Mouse (Mus musculus) CH12.LX (cell line): ENCODE measurements around the gene Filip1l. TPM values are rescaled to one million over a fixed set of nuclear protein-coding genes. Genes with fewer than 3 reads are reported as not detected.

Experiments used
- DNase-seq: peaks from one replicate; pipeline ENCODE4 v3.0.0-alpha.2; 2013; ENCODE audit errors: extremely low read depth
- H3K27ac ChIP-seq: 2 replicates; pipeline ENCODE4 v1.5.1; 2012; ENCODE audit warnings: low read depth, mild to moderate bottlenecking, control low read depth, moderate library complexity; ENCODE audit not compliant: insufficient read depth
- H3K27me3 ChIP-seq: replicated peaks from 2 replicates; pipeline ENCODE3; 2012; ENCODE audit warnings: inconsistent platforms
- H3K36me3 ChIP-seq, 2 experiments: replicated peaks in 1 of 2; 2 replicates each; pipeline versions ENCODE3 to v1.6.1; 2012; ENCODE audit warnings: inconsistent platforms in 1 of 2, low read length in 1 of 2, mild to moderate bottlenecking in 1 of 2, mixed read lengths in 1 of 2, moderate library complexity in 1 of 2; ENCODE audit not compliant: control insufficient read depth in 1 of 2, insufficient read depth in 1 of 2
- H3K4me1 ChIP-seq, 2 experiments: 2 replicates each; pipeline ENCODE4 v1.6.1; 2012; ENCODE audit warnings: inconsistent platforms in 1 of 2, moderate library complexity in 1 of 2; ENCODE audit not compliant: insufficient read depth in 2 of 2, control insufficient read depth in 1 of 2
- H3K4me2 ChIP-seq: 2 replicates; pipeline ENCODE4 v1.6.1; 2012; ENCODE audit warnings: low read depth, mild to moderate bottlenecking, control low read depth; ENCODE audit not compliant: poor library complexity, insufficient read depth, severe bottlenecking
- H3K4me3 ChIP-seq, 3 experiments: fragments of 150-350 bp in 1 of 3; sonication (generic) in 1 of 3; replicated peaks in 1 of 3; 2 replicates each; pipeline versions ENCODE3 to v1.5.1; 2011 to 2012; ENCODE audit warnings: low read depth in 2 of 3, low read length in 2 of 3, mild to moderate bottlenecking in 2 of 3, moderate library complexity in 2 of 3, control low read depth in 1 of 3, improper control_type of control experiment in 1 of 3, inconsistent platforms in 1 of 3, mixed read lengths in 1 of 3; ENCODE audit not compliant: poor library complexity in 1 of 3
- H3K79me2 ChIP-seq: replicated peaks from 2 replicates; pipeline ENCODE4 v1.6.1; 2012; ENCODE audit warnings: mild to moderate bottlenecking, moderate library complexity; ENCODE audit not compliant: control insufficient read depth, poor library complexity, insufficient read depth, severe bottlenecking; ENCODE audit errors: extremely low read depth
- H3K9ac ChIP-seq: 2 replicates; pipeline ENCODE4 v1.6.1; 2012; ENCODE audit warnings: low read depth, mild to moderate bottlenecking, control low read depth, moderate library complexity; ENCODE audit not compliant: insufficient read depth
- H3K9me3 ChIP-seq: replicated peaks from 2 replicates; pipeline ENCODE3; 2012; ENCODE audit warnings: low read length, inconsistent platforms, mixed read lengths
- BHLHE40 ChIP-seq: IDR thresholded peaks from 2 replicates; pipeline ENCODE4 v1.6.1; 2011; ENCODE audit warnings: mild to moderate bottlenecking, low read depth, low read length, improper control_type of control experiment
- CHD1 ChIP-seq: IDR thresholded peaks from 2 replicates; pipeline ENCODE4 v1.6.1; 2012; ENCODE audit warnings: low read depth, low read length, improper control_type of control experiment, inconsistent platforms
- CHD2 ChIP-seq: IDR thresholded peaks from 2 replicates; pipeline ENCODE4 v1.6.1; 2011; ENCODE audit warnings: low read length, improper control_type of control experiment
- CTCF ChIP-seq, 2 experiments: IDR thresholded peaks in 1 of 2; conservative IDR thresholded peaks in 1 of 2; 2 replicates each; pipeline ENCODE4 v1.5.1; 2011 to 2012; ENCODE audit warnings: low read depth in 2 of 2, low read length in 2 of 2, improper control_type of control experiment in 1 of 2, inconsistent platforms in 1 of 2, mild to moderate bottlenecking in 1 of 2, moderate library complexity in 1 of 2
- E2F4 ChIP-seq: IDR thresholded peaks from 2 replicates; pipeline ENCODE4 v1.6.1; 2011; ENCODE audit warnings: low read depth, low read length, improper control_type of control experiment; ENCODE audit not compliant: insufficient replicate concordance
- ELF1 ChIP-seq: IDR thresholded peaks from 2 replicates; pipeline ENCODE4 v1.6.1; 2014; ENCODE audit warnings: low read depth, mild to moderate bottlenecking, inconsistent platforms, low read length, improper control_type of control experiment
- EP300 ChIP-seq: IDR thresholded peaks from 2 replicates; pipeline ENCODE4 v1.6.1; 2011; ENCODE audit warnings: low read length, improper control_type of control experiment
- ETS1 ChIP-seq: conservative IDR thresholded peaks from 2 replicates; pipeline ENCODE4 v1.6.1; 2012; ENCODE audit warnings: low read depth, mild to moderate bottlenecking, inconsistent platforms, low read length, improper control_type of control experiment, moderate library complexity
- GABPA ChIP-seq: IDR thresholded peaks from 2 replicates; pipeline ENCODE4 v1.6.1; 2012; ENCODE audit warnings: low read depth, low read length, improper control_type of control experiment, inconsistent platforms; ENCODE audit not compliant: insufficient replicate concordance
- HCFC1 ChIP-seq: IDR thresholded peaks from 2 replicates; pipeline ENCODE4 v1.6.1; 2012; ENCODE audit warnings: low read depth, mild to moderate bottlenecking, inconsistent platforms, low read length, improper control_type of control experiment
- IRF4 ChIP-seq: IDR thresholded peaks from 2 replicates; pipeline ENCODE4 v1.6.1; 2014; ENCODE audit warnings: low read depth, mild to moderate bottlenecking, inconsistent platforms, low read length, improper control_type of control experiment
- JUN ChIP-seq: IDR thresholded peaks from 2 replicates; pipeline ENCODE4 v1.6.1; 2011; ENCODE audit warnings: low read depth, mild to moderate bottlenecking, low read length, improper control_type of control experiment, moderate library complexity; ENCODE audit not compliant: insufficient read depth
- JUND ChIP-seq: conservative IDR thresholded peaks from 2 replicates; pipeline ENCODE4 v1.6.1; 2011; ENCODE audit warnings: low read depth, low read length, improper control_type of control experiment
- KAT2A ChIP-seq: IDR thresholded peaks from 2 replicates; pipeline ENCODE4 v1.6.1; 2012; ENCODE audit warnings: low read length, improper control_type of control experiment, inconsistent platforms; ENCODE audit not compliant: insufficient replicate concordance
- MAFK ChIP-seq: IDR thresholded peaks from 2 replicates; pipeline ENCODE4 v1.6.1; 2011; ENCODE audit warnings: low read length, improper control_type of control experiment; ENCODE audit not compliant: insufficient replicate concordance
- MAX ChIP-seq: IDR thresholded peaks from 2 replicates; pipeline ENCODE4 v1.6.1; 2011; ENCODE audit warnings: low read length, improper control_type of control experiment
- MAZ ChIP-seq: IDR thresholded peaks from 2 replicates; pipeline ENCODE4 v1.6.1; 2012; ENCODE audit warnings: low read depth, mild to moderate bottlenecking, inconsistent platforms, low read length, improper control_type of control experiment, moderate library complexity
- MEF2A ChIP-seq: IDR thresholded peaks from 2 replicates; pipeline ENCODE4 v1.6.1; 2014; ENCODE audit warnings: low read depth, mild to moderate bottlenecking, inconsistent platforms, low read length, improper control_type of control experiment, borderline replicate concordance
- MXI1 ChIP-seq: IDR thresholded peaks from 2 replicates; pipeline ENCODE4 v1.6.1; 2011; ENCODE audit warnings: mild to moderate bottlenecking, low read depth, low read length, improper control_type of control experiment
- MYC ChIP-seq: IDR thresholded peaks from 2 replicates; pipeline ENCODE4 v1.6.1; 2011; ENCODE audit warnings: low read depth, mild to moderate bottlenecking, improper control_type of control experiment, low read length
- NELFE ChIP-seq: IDR thresholded peaks from 2 replicates; pipeline ENCODE4 v1.6.1; 2011; ENCODE audit warnings: low read depth, low read length, improper control_type of control experiment
- NRF1 ChIP-seq: IDR thresholded peaks from 2 replicates; pipeline ENCODE4 v1.6.1; 2014; ENCODE audit warnings: low read depth, mild to moderate bottlenecking, inconsistent platforms, low read length, improper control_type of control experiment, moderate library complexity
- PAX5 ChIP-seq: IDR thresholded peaks from 2 replicates; pipeline ENCODE4 v1.6.1; 2012; ENCODE audit warnings: low read length, inconsistent platforms, mixed read lengths
- POLR2A ChIP-seq: IDR thresholded peaks from 2 replicates; pipeline ENCODE4 v1.6.1; 2011; ENCODE audit warnings: low read depth, mild to moderate bottlenecking, improper control_type of control experiment, low read length
- POLR2AphosphoS2 ChIP-seq: IDR thresholded peaks from 2 replicates; pipeline ENCODE4 v1.6.1; 2011; ENCODE audit warnings: low read depth, low read length, improper control_type of control experiment
- RAD21 ChIP-seq: IDR thresholded peaks from 2 replicates; pipeline ENCODE4 v1.6.1; 2011; ENCODE audit warnings: low read depth, mild to moderate bottlenecking, low read length, improper control_type of control experiment, moderate library complexity
- RCOR1 ChIP-seq: conservative IDR thresholded peaks from 2 replicates; pipeline ENCODE4 v1.6.1; 2012; ENCODE audit warnings: low read depth, mild to moderate bottlenecking, inconsistent platforms, low read length, improper control_type of control experiment
- SIN3A ChIP-seq: IDR thresholded peaks from 2 replicates; pipeline ENCODE4 v1.6.1; 2012; ENCODE audit warnings: low read length, improper control_type of control experiment, inconsistent platforms
- SMC3 ChIP-seq: IDR thresholded peaks from 2 replicates; pipeline ENCODE4 v1.6.1; 2011; ENCODE audit warnings: low read depth, low read length, improper control_type of control experiment
- TBP ChIP-seq: conservative IDR thresholded peaks from 2 replicates; pipeline ENCODE4 v1.6.1; 2011; ENCODE audit warnings: low read depth, low read length, improper control_type of control experiment
- TCF12 ChIP-seq: IDR thresholded peaks from 2 replicates; pipeline ENCODE4 v1.6.1; 2014; ENCODE audit warnings: low read depth, mild to moderate bottlenecking, inconsistent platforms, low read length, improper control_type of control experiment
- UBTF ChIP-seq: IDR thresholded peaks from 2 replicates; pipeline ENCODE4 v1.6.1; 2012; ENCODE audit warnings: low read depth, mild to moderate bottlenecking, inconsistent platforms, low read length, improper control_type of control experiment, moderate library complexity
- USF1 ChIP-seq: IDR thresholded peaks from 2 replicates; pipeline ENCODE4 v1.6.1; 2014; ENCODE audit warnings: low read depth, mild to moderate bottlenecking, inconsistent platforms, low read length, improper control_type of control experiment
- USF2 ChIP-seq: conservative IDR thresholded peaks from 2 replicates; pipeline ENCODE4 v1.6.1; 2011; ENCODE audit warnings: low read depth, low read length, improper control_type of control experiment
- ZC3H11A ChIP-seq: IDR thresholded peaks from 2 replicates; pipeline ENCODE4 v1.6.1; 2012; ENCODE audit warnings: low read depth, mild to moderate bottlenecking, inconsistent platforms, low read length, improper control_type of control experiment
- ZKSCAN1 ChIP-seq: IDR thresholded peaks from 2 replicates; pipeline ENCODE4 v1.6.1; 2012; ENCODE audit warnings: low read depth, inconsistent platforms, low read length, improper control_type of control experiment, borderline replicate concordance
- ZMIZ1 ChIP-seq: IDR thresholded peaks from 2 replicates; pipeline ENCODE4 v1.6.1; 2012; ENCODE audit warnings: low read depth, mild to moderate bottlenecking, inconsistent platforms, low read length, improper control_type of control experiment
- ZNF384 ChIP-seq: IDR thresholded peaks from 2 replicates; pipeline ENCODE4 v1.6.1; 2012; ENCODE audit warnings: low read depth, low read length, improper control_type of control experiment, inconsistent platforms
- dilution Hi-C: fragments of 300-500 bp; cut with MboI; formaldehyde crosslinking; loops from 2 replicates; pipeline ENCODE4 v1.14.3; 2020; ENCODE audit warnings: low sequenced_read_pairs; ENCODE audit not compliant: extremely low pct_unique_long_range_greater_than_20kb, extremely low pct_ligation_motif_present
- in situ Hi-C: fragments of 300-500 bp; cut with MboI; formaldehyde crosslinking; loops from 3 replicates; pipeline ENCODE4 v1.14.3; 2019; ENCODE audit warnings: low sequenced_read_pairs, low pct_ligation_motif_present, low pct_unique_long_range_greater_than_20kb, mixed read lengths
- polyA plus RNA-seq: library from polyadenylated mRNA; unstranded; fragments of >175 nt; gene quantifications from 2 replicates; pipeline ENCODE4 v1.2.1, GENCODE M21; 2012; ENCODE audit warnings: low read depth; ENCODE audit not compliant: insufficient read length
- total RNA-seq, 2 experiments: library from RNA; depleted of rRNA; stranded (reverse); fragments of 300-350 nt in 1 of 2; fragments of >200 nt in 1 of 2; gene quantifications; 2 replicates each; pipeline ENCODE4 v1.2.3; 2012 to 2014

The Filip1l gene
- total and polyA plus RNA-seq, 3 experiments, result 2.1 to 17.6 (median 5.7) TPM

- peaks cover 8 to 51% of the 10 kb centered on the region in 2 experiments for H3K4me1 ChIP-seq
- no peak overlapping the region for H3K4me3 ChIP-seq
- no peaks in the 10 kb centered on the region for H3K79me2 ChIP-seq
- H3K4me2 ChIP-seq, result no peak overlapping the region
- no peak overlapping the region for H3K27ac ChIP-seq
- H3K9me3 ChIP-seq, result no peaks in the 10 kb centered on the region
- dilution Hi-C loops (no loop called here), in situ Hi-C loops (loop anchor here (5.0 to 25.0 kb wide), 4 partner anchors 94 to 286 kb away; partner anchors contain the start of gene Tomm70a)
- peak; percentile 80 for DNase-seq
- H3K9ac ChIP-seq, result no peak overlapping the region
- TF ChIP-seq E2F4 (no peak), MAFK (no peak), HCFC1 (no peak), GABPA (no peak), IRF4 (peak; percentile 43; the same call in 1 of the 2 replicates), EP300 (no peak; the same call in 1 of the 2 replicates), SMC3 (peak; percentile 98), MXI1 (no peak), TBP (no peak), PAX5 (no peak), POLR2A (no peak), MAX (no peak), MAZ (no peak), USF1 (no peak), KAT2A (no peak), ZMIZ1 (no peak), USF2 (no peak), ETS1 (no peak), CTCF (conservative IDR thresholded peaks at IDR 0.05 in 1 of 2, IDR thresholded peaks at IDR 0.05 in 1 of 2; ENCODE audit: low read depth in 2 of 2, low read length in 2 of 2) (peak; percentile 89 to 96), SIN3A (no peak), POLR2AphosphoS2 (no peak), ELF1 (no peak), MEF2A (no peak), RAD21 (peak; percentile 98), MYC (0 out of 2 replicates have a peak, but pooled peaks have one; percentile 22), BHLHE40 (0 out of 2 replicates have a peak, but pooled peaks have one; percentile 13), ZKSCAN1 (no peak), ZNF384 (peak; percentile 18; the same call in 1 of the 2 replicates), UBTF (no peak), NRF1 (no peak), ZC3H11A (peak; percentile 87), CHD2 (no peak), JUN (no peak), RCOR1 (no peak), JUND (no peak), CHD1 (no peak), TCF12 (no peak), NELFE (no peak; the same call in 1 of the 2 replicates)
- TF ChIP-seq, all 38 proteins: peak for 8
- Histone ChIP-seq H3K36me3 (peaks cover 0 to 18% of the 10 kb centered on the region in 2 experiments), H3K27me3 (no peaks in the 10 kb centered on the region)
Observed at GRCm38 (mm10) chr16:57398387-57399214, 45.7 kb downstream of the Filip1l start.
